Mouse (Mus musculus) midbrain, embryonic 15.5 days (tissue): ENCODE data around the gene Pmm2. TPM values are rescaled to one million over a fixed set of nuclear protein-coding genes. Genes with fewer than 3 reads are reported as not detected.

Source experiments
- ATAC-seq: fragments of 200-750 bp; cut with Nextera tagmentation; replicated peaks from 2 replicates; pipeline ENCODE4 v1.8.0; 2017; ENCODE audit warnings: moderate TSS enrichment
- H3K27ac ChIP-seq: fragments of 300-500 bp; sonication (generic); 2 replicates; pipeline ENCODE4 v1.5.1; 2015; ENCODE audit warnings: mild to moderate bottlenecking, inconsistent platforms
- H3K27me3 ChIP-seq: fragments of 300-500 bp; sonication (generic); replicated peaks from 2 replicates; pipeline ENCODE4 v1.6.1; 2015; ENCODE audit warnings: inconsistent platforms
- H3K36me3 ChIP-seq: fragments of 300-500 bp; sonication (generic); replicated peaks from 2 replicates; pipeline ENCODE4 v1.6.1; 2015; ENCODE audit warnings: inconsistent platforms
- H3K4me1 ChIP-seq: fragments of 300-500 bp; sonication (generic); 2 replicates; pipeline ENCODE4 v1.6.1; 2015; ENCODE audit warnings: inconsistent platforms
- H3K4me2 ChIP-seq: fragments of 300-500 bp; sonication (generic); 2 replicates; pipeline ENCODE4 v1.6.1; 2015; ENCODE audit warnings: inconsistent platforms, mild to moderate bottlenecking, moderate library complexity
- H3K4me3 ChIP-seq: fragments of 300-500 bp; sonication (generic); 2 replicates; pipeline ENCODE4 v1.5.1; 2015; ENCODE audit warnings: mild to moderate bottlenecking, inconsistent platforms
- H3K9ac ChIP-seq: fragments of 300-500 bp; sonication (generic); 2 replicates; pipeline ENCODE4 v1.6.1; 2015; ENCODE audit warnings: mild to moderate bottlenecking, inconsistent platforms
- H3K9me3 ChIP-seq: fragments of 300-500 bp; sonication (generic); 2 replicates; pipeline ENCODE4 v1.6.1; 2016; ENCODE audit warnings: inconsistent platforms
- WGBS: fragments of 180-500 bp; shearing (Covaris S2); methylation state at CpG from one replicate; pipeline ENCODE4 v1.1.7; 2015; ENCODE audit warnings: mixed read lengths; 5-methylcytosine and 5-hydroxymethylcytosine counted together
- polyA plus RNA-seq: library from polyadenylated mRNA; unstranded; fragments of >200 nt; fragmentation: Nextera tagmentation; extraction: Ambion mirVana; gene quantifications from 2 replicates; pipeline ENCODE4 v1.2.1, GENCODE M21; 2015

Gene Pmm2
- 45.8 and 49.9 TPM in 2 replicates for polyA plus RNA-seq

DNA sequence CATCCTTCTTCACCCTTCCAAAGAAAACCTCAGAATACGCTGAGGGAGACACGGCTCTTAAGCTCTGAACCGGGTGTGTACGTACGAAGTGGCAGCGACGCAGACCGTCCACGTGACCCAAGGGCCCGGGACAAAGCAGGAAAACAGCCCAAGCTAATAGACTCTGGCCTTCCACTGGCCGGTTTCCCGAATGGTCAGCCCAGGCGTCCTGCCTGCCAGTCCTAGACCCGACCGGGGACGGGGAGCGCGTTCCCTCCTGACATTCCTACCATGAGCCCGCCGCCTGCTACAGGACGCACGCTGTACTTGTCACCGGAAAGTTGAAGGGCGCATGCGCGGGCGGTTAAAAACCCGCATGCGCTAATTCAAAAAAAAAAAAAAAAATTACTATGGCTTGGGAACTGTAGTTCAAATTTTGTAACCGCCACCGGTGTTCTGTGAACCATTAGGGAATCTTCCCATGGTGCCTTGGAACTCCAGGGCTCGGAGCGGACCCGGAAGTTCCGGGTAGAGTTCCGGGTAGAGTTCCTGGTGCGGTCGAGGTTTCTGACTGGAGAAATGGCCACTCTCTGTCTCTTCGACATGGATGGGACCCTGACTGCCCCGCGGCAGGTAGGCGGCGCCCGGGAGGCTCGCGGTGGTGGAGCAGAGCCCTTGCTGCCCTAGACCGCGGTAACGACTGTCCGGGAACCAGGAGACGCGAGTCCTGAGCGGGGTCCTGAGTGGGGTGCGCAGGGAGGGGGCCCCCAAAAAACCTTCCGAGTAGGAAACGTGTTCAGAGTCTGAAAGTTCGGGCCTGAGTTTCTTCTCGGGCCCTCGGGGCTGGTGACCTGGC lies at the start of gene Pmm2, which contains the start of gene Tmem186:
TSS of gene Pmm2 (plus strand) at position 458 of the 835 bp plus-strand sequence.
TSS of gene Tmem186 (minus strand) at position 496 of the 835 bp plus-strand sequence.
- Histone ChIP-seq H3K27me3 (no peaks in the 10 kb centered on the region), H3K27ac (peak within 1 kb of the TSS; percentile 87), H3K36me3 (no peaks in the 10 kb centered on the region; the same call in 1 of the 2 replicates), H3K4me2 (peak within 1 kb of the TSS; percentile 94), H3K9me3 (no peaks in the 10 kb centered on the region), H3K9ac (peak within 1 kb of the TSS; percentile 78), H3K4me1 (peaks cover 29% of the 10 kb centered on the region), H3K4me3 (peak within 1 kb of the TSS; percentile 93)
- ATAC-seq, result peak; percentile 95
- under 1% methylated on average over 59 of the region's 59 CpGs for WGBS

DNA sequence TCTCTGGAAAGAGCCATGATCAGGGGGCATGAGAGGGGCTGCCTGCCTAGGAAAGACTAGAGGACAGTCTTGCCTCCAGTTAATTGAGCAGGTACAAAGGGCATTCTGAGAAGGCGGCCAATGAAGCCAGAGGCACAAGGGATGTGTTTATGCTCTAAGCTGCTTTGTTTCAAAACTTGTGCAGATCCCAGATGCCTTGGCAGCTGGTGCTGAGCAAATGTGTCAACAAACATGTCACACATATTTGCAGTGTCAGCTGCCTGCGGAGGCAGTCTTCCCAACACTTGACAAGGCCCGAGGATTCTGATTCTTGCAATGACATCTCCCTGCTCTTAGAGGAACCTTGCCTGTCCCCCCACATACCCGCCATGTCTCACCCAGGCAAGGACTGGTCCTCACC lies 42.1 kb upstream of the Pmm2 start:
- 71% methylated on average over 4 of the region's 4 CpGs for WGBS
- ATAC-seq, result no peak

DNA sequence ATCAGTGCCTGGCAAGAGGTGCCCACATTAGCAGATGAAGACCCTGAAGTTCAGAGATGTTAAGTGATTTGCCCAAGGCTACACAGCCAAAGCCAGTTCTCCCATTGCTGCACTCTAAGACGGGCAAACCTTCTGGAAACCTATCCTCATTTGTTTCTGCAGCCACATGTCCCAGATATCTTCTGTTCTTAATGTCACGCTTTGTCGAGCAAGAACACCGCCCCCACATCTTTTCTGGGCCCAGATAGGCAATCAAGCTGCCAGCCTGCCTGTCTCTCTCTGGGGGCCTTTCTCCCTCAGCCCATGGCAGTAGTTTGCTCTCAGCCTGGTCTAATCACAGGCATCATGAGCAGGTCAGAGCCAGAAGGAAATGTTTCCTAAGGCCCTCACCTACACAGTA lies 41.1 kb upstream of the Pmm2 start:
- no peak overlapping the region for H3K4me2 ChIP-seq
- no peaks in the 10 kb centered on the region for H3K9me3 ChIP-seq
- no peak overlapping the region for H3K4me3 ChIP-seq
- WGBS, result 64% methylated on average over 4 of the region's 4 CpGs
- H3K36me3 ChIP-seq, result 0 out of 2 replicates have a peak, but pooled peaks cover 3% of the 10 kb centered on the region
- no peak overlapping the region for H3K9ac ChIP-seq
- H3K27ac ChIP-seq, result no peak overlapping the region
- no peaks in the 10 kb centered on the region for H3K27me3 ChIP-seq
- no peak for ATAC-seq
- no peaks in the 10 kb centered on the region for H3K4me1 ChIP-seq

More for the DNA sequence above, 42.1 kb upstream of the Pmm2 start:
- Histone ChIP-seq H3K27me3 (no peaks in the 10 kb centered on the region), H3K9ac (no peak overlapping the region), H3K36me3 (no peaks in the 10 kb centered on the region), H3K4me3 (no peak overlapping the region), H3K9me3 (no peaks in the 10 kb centered on the region), H3K27ac (no peak overlapping the region), H3K4me1 (no peaks in the 10 kb centered on the region), H3K4me2 (no peak overlapping the region)

DNA sequence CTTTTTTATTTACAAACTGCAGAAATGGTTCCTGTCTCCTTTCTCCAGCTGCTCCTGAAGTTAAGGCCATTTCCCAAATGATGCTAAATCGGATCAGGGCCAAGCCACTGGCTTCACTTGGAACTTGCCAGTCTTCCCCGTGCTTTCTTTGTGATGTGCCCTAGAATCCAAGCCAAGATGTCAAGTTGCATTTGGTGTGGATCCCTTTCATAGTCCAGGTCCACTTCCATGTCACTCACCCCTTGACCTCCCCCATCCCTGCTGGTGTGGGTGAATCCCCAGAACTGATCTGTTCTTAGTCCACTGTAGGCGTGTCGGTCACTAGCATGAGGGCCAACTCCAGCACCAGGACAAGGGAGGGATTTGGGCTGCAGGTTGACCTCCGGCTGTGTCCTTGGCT lies 40.0 kb upstream of the Pmm2 start:
- Histone ChIP-seq H3K4me3 (no peak overlapping the region), H3K27me3 (no peaks in the 10 kb centered on the region), H3K9ac (no peak overlapping the region), H3K27ac (no peak overlapping the region), H3K9me3 (no peaks in the 10 kb centered on the region), H3K4me2 (no peak overlapping the region), H3K36me3 (0 out of 2 replicates have a peak, but pooled peaks cover 7% of the 10 kb centered on the region), H3K4me1 (no peaks in the 10 kb centered on the region)
- WGBS, result 90% methylated on average over 5 of the region's 5 CpGs
- ATAC-seq, result no peak

DNA sequence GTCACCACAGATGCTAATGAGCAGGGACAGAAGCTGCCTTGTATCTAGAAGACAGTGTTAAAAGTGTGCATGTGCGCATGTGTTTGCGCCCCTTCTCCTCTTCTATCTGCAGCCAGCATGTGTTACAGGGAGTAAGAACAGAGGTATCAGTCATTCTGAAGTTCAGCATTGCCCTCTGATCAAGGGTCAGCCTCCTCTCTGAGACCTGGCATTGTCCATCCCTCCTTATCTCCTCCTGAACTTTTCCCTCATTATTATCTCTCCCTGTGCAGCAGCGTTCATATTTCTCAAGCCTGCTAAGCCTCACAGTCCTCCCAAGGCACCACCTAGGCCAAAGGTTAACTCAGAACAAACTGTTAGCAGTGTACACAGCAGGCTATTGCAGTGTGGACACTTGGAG lies 33.7 kb upstream of the Pmm2 start:
- 0 out of 2 replicates have a peak, but pooled peaks cover 14% of the 10 kb centered on the region for H3K36me3 ChIP-seq
- no peak for ATAC-seq
- H3K27ac ChIP-seq, result no peak overlapping the region
- no peak overlapping the region for H3K9ac ChIP-seq
- WGBS, result 98% methylated on average over 3 of the region's 3 CpGs
- no peak overlapping the region for H3K4me2 ChIP-seq
- no peak overlapping the region for H3K4me3 ChIP-seq
- H3K27me3 ChIP-seq, result no peaks in the 10 kb centered on the region
- H3K4me1 ChIP-seq, result no peaks in the 10 kb centered on the region
- no peaks in the 10 kb centered on the region for H3K9me3 ChIP-seq

DNA sequence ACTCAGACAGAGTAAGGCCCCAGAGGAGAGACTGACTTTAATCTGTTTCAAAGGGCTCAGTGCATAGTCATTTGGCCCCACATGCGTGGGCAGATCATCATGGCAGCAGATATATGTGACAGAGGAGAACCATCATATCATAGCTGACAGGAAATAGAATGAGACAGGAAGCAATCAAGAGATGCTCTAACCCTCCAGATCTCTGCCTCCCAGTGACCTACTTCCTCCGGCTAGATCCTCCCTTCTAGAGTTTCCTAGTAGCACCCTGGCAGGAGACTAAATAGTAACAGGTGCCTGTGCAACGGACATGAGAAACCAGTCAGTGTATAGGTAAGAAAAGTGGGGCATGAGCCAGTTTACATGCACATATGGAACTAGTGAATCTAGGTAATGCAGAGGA lies 27.1 kb upstream of the Pmm2 start:
- Histone ChIP-seq H3K4me3 (no peak overlapping the region), H3K4me2 (no peak overlapping the region), H3K4me1 (no peaks in the 10 kb centered on the region), H3K27me3 (no peaks in the 10 kb centered on the region), H3K9me3 (no peaks in the 10 kb centered on the region), H3K36me3 (0 out of 2 replicates have a peak, but pooled peaks cover 2% of the 10 kb centered on the region), H3K9ac (no peak overlapping the region), H3K27ac (no peak overlapping the region)
- WGBS, result 93% methylated on average over 3 of the region's 3 CpGs
- ATAC-seq, result no peak

DNA sequence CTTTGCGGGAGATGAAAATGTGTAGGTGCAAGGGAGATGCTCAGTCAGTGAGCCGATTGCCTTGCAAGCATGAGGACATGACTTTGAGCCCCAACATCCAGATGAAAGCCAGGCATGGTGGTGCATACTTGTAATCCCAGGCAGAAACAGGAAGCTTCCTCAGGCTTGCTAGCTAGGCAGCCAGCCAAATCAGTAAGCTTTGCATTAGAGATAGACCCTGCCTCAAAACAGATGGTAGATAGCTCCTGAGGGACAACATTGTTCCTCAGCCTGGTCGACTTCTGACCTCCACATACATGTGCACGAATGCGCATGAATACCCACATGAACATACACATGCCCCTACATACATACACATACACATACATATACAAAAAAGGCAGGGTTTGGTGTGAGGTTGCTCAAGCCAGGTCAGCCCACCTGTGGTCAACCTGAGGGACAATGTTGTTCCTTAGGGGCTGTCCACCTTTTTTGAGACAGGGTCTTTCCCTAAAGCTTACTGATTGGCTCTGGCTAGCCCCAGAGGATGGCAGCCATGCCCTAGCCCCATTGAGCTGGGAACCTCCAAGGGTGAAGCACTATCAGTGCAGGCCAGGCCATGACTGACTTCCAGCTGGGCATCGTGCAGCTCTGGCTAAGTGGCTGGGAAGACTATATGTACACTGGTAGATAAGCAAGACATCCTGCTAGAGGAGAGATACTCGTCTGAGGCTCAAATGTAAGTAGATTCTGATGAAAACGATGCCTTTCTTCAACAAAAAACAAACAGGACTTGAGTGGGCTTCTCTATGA lies 25.1 kb upstream of the Pmm2 start:
- Histone ChIP-seq H3K27ac (no peak overlapping the region), H3K4me1 (no peaks in the 10 kb centered on the region), H3K27me3 (no peaks in the 10 kb centered on the region), H3K4me3 (no peak overlapping the region), H3K9ac (no peak overlapping the region), H3K4me2 (no peak overlapping the region), H3K36me3 (no peaks in the 10 kb centered on the region), H3K9me3 (no peaks in the 10 kb centered on the region)
- no peak for ATAC-seq
- WGBS, result 87% methylated on average over 8 of the region's 8 CpGs

DNA sequence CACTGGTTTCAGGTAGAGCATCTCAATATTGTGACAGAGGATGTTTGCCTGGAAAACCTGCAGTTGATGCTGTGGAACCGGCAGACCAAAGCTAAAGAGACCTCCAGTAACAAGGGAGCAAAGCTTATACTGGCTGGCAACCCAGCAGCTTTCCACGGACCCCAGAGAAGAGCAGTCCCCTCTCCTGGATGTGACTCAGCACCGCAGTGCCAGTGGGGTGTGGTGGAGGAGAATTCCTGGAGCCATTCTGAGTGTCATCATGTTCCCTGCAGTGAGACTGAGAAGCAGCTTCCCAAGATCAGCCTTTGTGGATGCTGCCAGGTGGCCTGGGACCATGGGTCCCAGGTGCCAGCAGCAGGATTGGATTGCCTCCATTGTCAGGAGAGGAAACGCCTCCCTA lies 24.4 kb upstream of the Pmm2 start:
- Histone ChIP-seq H3K9me3 (no peaks in the 10 kb centered on the region), H3K27ac (no peak overlapping the region)
- WGBS, result 91% methylated on average over 4 of the region's 4 CpGs

DNA sequence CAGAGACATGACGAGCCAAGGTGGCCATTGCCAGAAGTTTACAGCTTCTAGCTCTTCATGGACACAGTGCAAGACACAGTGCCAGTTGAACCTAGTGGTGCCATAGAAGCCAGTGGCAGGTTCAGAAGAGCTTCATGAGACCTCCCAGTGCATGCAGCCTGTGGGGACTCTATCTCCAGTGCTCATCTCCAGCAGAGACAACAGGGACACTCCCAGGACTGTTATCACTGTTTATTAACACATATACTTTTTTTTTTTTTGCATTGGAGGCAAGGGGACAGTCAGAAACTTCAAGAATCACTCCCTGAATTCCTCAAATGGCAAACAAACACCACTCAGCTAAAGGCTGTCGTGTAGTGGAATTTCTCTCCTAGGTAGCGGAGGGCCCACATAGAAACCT lies 24.0 kb upstream of the Pmm2 start:
- WGBS, result 86% methylated on average over 3 of the region's 3 CpGs
- Histone ChIP-seq H3K4me2 (no peak overlapping the region), H3K4me3 (no peak overlapping the region), H3K27ac (no peak overlapping the region), H3K36me3 (0 out of 2 replicates have a peak, but pooled peaks cover under 1% of the 10 kb centered on the region), H3K27me3 (no peaks in the 10 kb centered on the region), H3K4me1 (no peaks in the 10 kb centered on the region), H3K9me3 (no peaks in the 10 kb centered on the region), H3K9ac (no peak overlapping the region)
- ATAC-seq, result no peak

More for the DNA sequence above, 24.4 kb upstream of the Pmm2 start:
- Histone ChIP-seq H3K9ac (no peak overlapping the region), H3K4me2 (no peak overlapping the region), H3K27me3 (no peaks in the 10 kb centered on the region), H3K4me3 (no peak overlapping the region), H3K36me3 (no peaks in the 10 kb centered on the region), H3K4me1 (no peaks in the 10 kb centered on the region)
- ATAC-seq, result no peak

DNA sequence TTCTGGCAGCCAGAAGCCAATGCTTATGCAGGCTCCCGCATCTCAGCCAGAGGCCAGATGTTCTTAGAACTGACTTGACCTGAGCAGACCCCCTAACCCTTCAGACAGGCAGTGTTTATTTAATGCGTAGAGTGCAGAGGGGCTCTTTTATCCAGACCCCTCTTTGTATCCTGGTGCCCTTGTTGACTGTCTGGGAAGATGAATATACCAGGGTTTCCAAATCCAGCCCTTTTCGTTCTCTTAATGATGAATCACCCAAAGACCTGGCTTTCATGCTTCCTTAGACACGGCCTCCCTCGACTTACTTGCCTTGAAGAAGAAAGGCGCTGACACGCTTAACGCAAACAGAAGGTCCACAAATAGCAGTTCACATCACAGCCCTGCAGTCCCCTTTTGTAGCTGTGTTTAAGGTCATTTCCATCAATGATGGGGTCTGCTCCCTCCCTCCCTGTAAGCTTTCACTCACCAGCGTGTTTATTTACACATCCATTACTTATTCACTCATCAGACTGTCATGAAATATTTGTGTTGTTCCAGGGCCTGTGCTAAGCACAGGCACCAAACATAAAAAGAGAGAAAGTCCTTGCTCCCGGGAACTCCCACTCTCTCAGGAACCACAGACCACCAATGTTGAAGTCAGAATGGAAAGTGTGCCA lies 17.7 kb upstream of the Pmm2 start:
- 31% methylated on average over 10 of the region's 10 CpGs for WGBS
- H3K36me3 ChIP-seq, result 0 out of 2 replicates have a peak, but pooled peaks cover 8% of the 10 kb centered on the region

DNA sequence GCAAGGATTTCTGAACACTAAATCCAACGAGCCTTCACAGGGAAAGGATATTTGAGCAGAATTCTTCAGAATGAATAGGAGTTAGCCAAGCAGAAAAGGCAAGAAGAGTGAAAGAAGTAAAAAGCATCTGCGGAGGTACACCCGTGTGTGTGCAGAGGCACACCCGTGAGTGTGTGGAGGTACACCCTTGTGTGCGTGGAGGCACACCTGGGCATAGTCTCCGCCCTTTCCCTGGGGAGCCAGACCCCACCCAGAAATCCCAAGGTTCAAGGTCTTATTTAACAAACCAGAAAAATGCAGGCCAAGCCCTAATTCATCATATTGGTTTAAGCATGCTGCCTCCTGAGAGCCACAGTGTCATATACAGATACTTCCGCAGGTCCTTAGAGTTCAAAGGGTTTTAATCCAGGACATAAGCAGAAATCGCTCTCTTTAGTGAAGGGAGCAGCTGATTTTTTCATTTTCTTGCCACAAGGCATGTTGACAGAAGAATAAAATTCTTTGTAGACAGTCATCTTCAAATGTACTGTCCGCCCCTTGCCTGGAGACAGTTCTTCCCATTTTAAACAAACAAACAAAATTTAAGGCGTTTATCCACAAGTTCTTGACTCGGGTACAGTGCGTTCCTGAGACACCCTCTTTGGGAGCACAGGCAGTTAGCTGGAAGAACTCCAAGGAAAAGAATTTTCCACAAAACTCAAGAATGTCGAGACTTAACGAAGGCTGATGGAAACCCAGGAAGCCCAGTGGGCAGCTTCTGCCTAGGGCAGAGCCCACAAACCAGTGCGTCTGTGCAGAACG lies 17.0 kb upstream of the Pmm2 start:
- no peak overlapping the region for H3K9ac ChIP-seq
- H3K36me3 ChIP-seq, result 0 out of 2 replicates have a peak, but pooled peaks cover 8% of the 10 kb centered on the region
- no peak overlapping the region for H3K4me3 ChIP-seq
- H3K4me1 ChIP-seq, result no peaks in the 10 kb centered on the region
- 76% methylated on average over 16 of the region's 16 CpGs for whole genome bisulfite sequencing
- ATAC-seq, result no peak
- H3K4me2 ChIP-seq, result no peak overlapping the region
- no peaks in the 10 kb centered on the region for H3K9me3 ChIP-seq
- H3K27me3 ChIP-seq, result no peaks in the 10 kb centered on the region
- no peak overlapping the region for H3K27ac ChIP-seq

More for the DNA sequence above, 17.7 kb upstream of the Pmm2 start:
- H3K4me1 ChIP-seq, result no peaks in the 10 kb centered on the region
- H3K4me3 ChIP-seq, result no peak overlapping the region
- H3K4me2 ChIP-seq, result no peak overlapping the region
- no peak overlapping the region for H3K9ac ChIP-seq
- H3K27ac ChIP-seq, result no peak overlapping the region
- no peak for ATAC-seq
- H3K9me3 ChIP-seq, result no peaks in the 10 kb centered on the region
- H3K27me3 ChIP-seq, result no peaks in the 10 kb centered on the region
